Mouse (Mus musculus) C2C12 (cell line): Measurements from ENCODE around the gene Hvcn1.

Source experiments
- CEBPB ChIP-seq: IDR thresholded peaks from one replicate; pipeline ENCODE4 v1.6.1; 2011; ENCODE audit warnings: low read depth, mild to moderate bottlenecking, control low read depth, moderate library complexity
- CTCF ChIP-seq: IDR thresholded peaks from one replicate; pipeline ENCODE4 v1.5.1; 2011; ENCODE audit not compliant: control insufficient read depth, insufficient read depth, insufficient read length
- MAX ChIP-seq: IDR thresholded peaks from one replicate; pipeline ENCODE4 v1.6.1; 2011; ENCODE audit warnings: mild to moderate bottlenecking, control low read depth
- MYOD1 ChIP-seq: IDR thresholded peaks from one replicate; pipeline ENCODE4 v1.6.1; 2011; ENCODE audit warnings: low read depth; ENCODE audit not compliant: control insufficient read depth, insufficient read length
- MYOG ChIP-seq: IDR thresholded peaks from one replicate; pipeline ENCODE4 v1.6.1; 2011; ENCODE audit not compliant: control insufficient read depth, insufficient read length; ENCODE audit errors: extremely low read depth
- USF1 ChIP-seq: IDR thresholded peaks from one replicate; pipeline ENCODE4 v1.6.1; 2011; ENCODE audit warnings: low read depth, mild to moderate bottlenecking, control low read depth, moderate library complexity

- TF ChIP-seq CTCF: no peak
- no peak for TF ChIP-seq MAX
- no peak for TF ChIP-seq USF1
- no peak for TF ChIP-seq MYOD1
- no peak for TF ChIP-seq MYOG
- TF ChIP-seq CEBPB: no peak
Observed at GRCm38 (mm10) chr5:122163194-122163593, 43.4 kb upstream of the Hvcn1 start.
